Mouse (Mus musculus) embryonic fibroblast, embryonic 13.5 days (primary cell): ENCODE measurements at regions not wholly inside any gene's neighbourhood (a gene's known extent, or its start where the extent isn't known, plus 50 kb on each side); places are given as distances from the start of the nearest gene placed in this dataset.

Source experiments
- CTCF ChIP-seq: IDR thresholded peaks from 2 replicates; pipeline ENCODE4 v1.5.1; 2011; ENCODE audit warnings: mild to moderate bottlenecking, control low read depth, low read length, moderate library complexity, borderline replicate concordance; ENCODE audit not compliant: insufficient read depth
- POLR2A ChIP-seq: IDR thresholded peaks from 2 replicates; pipeline ENCODE4 v1.6.1; 2011; ENCODE audit warnings: low read depth, mild to moderate bottlenecking, control low read depth, low read length, moderate library complexity

DNA sequence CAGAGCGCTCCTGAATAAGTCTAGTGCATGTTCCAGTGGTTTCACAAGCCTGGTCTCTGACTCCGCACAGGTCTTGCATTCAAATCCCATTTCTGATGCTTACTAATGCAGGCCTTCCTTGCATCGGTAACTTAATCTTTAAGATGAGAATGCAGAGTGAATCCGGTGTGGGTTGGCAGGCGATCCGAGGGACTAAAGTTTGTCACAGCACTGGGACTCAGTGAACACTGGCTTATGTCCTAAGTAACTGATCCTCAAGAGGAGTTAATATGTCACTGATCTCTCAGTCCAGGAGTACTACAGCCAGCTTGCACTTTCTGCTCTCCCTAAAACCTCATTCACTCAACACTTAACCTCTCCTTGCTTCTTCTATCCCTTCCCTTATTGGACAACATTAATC is 233.5 kb upstream of the Dynlrb2 start:
- TF ChIP-seq CTCF (no peak), POLR2A (no peak)
